Mouse (Mus musculus) olfactory bulb, adult 2 months (tissue): ENCODE measurements at regions not wholly inside any gene's neighbourhood (a gene's known extent, or its start where the extent isn't known, plus 50 kb on each side); places are given as distances from the start of the nearest gene placed in this dataset.

Experiments used
- H3K27ac ChIP-seq: fragments of 200-500 bp; 2 replicates; pipeline ENCODE4 v1.5.1; 2012; ENCODE audit warnings: low read depth, low read length; ENCODE audit not compliant: insufficient read depth
- H3K4me1 ChIP-seq: fragments of 200-500 bp; 2 replicates; pipeline ENCODE4 v1.6.1; 2012; ENCODE audit warnings: low read length; ENCODE audit not compliant: control insufficient read depth, insufficient read depth
- H3K4me3 ChIP-seq: fragments of 200-500 bp; 2 replicates; pipeline ENCODE4 v1.5.1; 2012; ENCODE audit warnings: mild to moderate bottlenecking, low read depth, low read length, moderate library complexity; ENCODE audit not compliant: insufficient read depth
- CTCF ChIP-seq: fragments of 200-500 bp; IDR thresholded peaks from 2 replicates; pipeline ENCODE4 v1.5.1; 2012; ENCODE audit warnings: low read depth, mild to moderate bottlenecking, low read length, moderate library complexity; ENCODE audit not compliant: insufficient read depth
- POLR2A ChIP-seq: fragments of 200-500 bp; IDR thresholded peaks from 2 replicates; pipeline ENCODE4 v1.6.1; 2012; ENCODE audit warnings: mild to moderate bottlenecking, low read depth, low read length, moderate library complexity; ENCODE audit not compliant: insufficient read depth
- WGBS: fragments of 180-500 bp; shearing (Covaris S2); methylation state at CpG from one replicate; pipeline ENCODE4 v1.1.7; 2018; 5-methylcytosine and 5-hydroxymethylcytosine counted together

- Histone ChIP-seq H3K4me3 (no peak overlapping the region), H3K27ac (no peak overlapping the region), H3K4me1 (peaks cover 6% of the 10 kb centered on the region; the same call in 1 of the 2 replicates)
- no peak for TF ChIP-seq POLR2A
- TF ChIP-seq CTCF = no peak
- 88% methylated on average over 5 of the region's 5 CpGs for WGBS
Observed at GRCm38 (mm10) chr13:44409720-44410047, 319.6 kb upstream of the Jarid2 start.

GRCm38 (mm10) chr13:44411781-44412496 lies 317.3 kb upstream of the Jarid2 start:
- peaks cover 6% of the 10 kb centered on the region; the same call in 1 of the 2 replicates for H3K4me1 ChIP-seq
- no peak for TF ChIP-seq CTCF
- H3K27ac ChIP-seq = no peak overlapping the region
- 100% methylated on average over 2 of the region's 2 CpGs for WGBS
- H3K4me3 ChIP-seq = no peak overlapping the region

- Histone ChIP-seq H3K4me3 (no peak overlapping the region), H3K27ac (no peak overlapping the region), H3K4me1 (peaks cover 11% of the 10 kb centered on the region; the same call in 1 of the 2 replicates)
- WGBS = 88% methylated on average over 9 of the region's 9 CpGs
- TF ChIP-seq CTCF = no peak
Observed at GRCm38 (mm10) chr13:44413305-44413704, 316.0 kb upstream of the Jarid2 start.

- no peak overlapping the region for H3K27ac ChIP-seq
- peaks cover 15% of the 10 kb centered on the region for H3K4me1 ChIP-seq
- H3K4me3 ChIP-seq = no peak overlapping the region
- 91% methylated on average over 7 of the region's 7 CpGs for WGBS
- TF ChIP-seq POLR2A (no peak), CTCF (no peak)
Observed at GRCm38 (mm10) chr13:44415971-44416370, 313.3 kb upstream of the Jarid2 start.

- WGBS = 29% methylated on average over 8 of the region's 8 CpGs
- no peak for TF ChIP-seq CTCF
- no peak for TF ChIP-seq POLR2A
- H3K4me3 ChIP-seq = no peak overlapping the region
- peaks cover 17% of the 10 kb centered on the region for H3K4me1 ChIP-seq
- no peak overlapping the region for H3K27ac ChIP-seq
Observed at GRCm38 (mm10) chr13:44416986-44417385, 312.3 kb upstream of the Jarid2 start.

GRCm38 (mm10) chr13:44419056-44419455 lies 310.2 kb upstream of the Jarid2 start:
- Histone ChIP-seq H3K4me1 (peaks cover 18% of the 10 kb centered on the region), H3K4me3 (no peak overlapping the region), H3K27ac (no peak overlapping the region)
- 76% methylated on average over 8 of the region's 8 CpGs for WGBS
- TF ChIP-seq POLR2A (no peak), CTCF (no peak)

- Histone ChIP-seq H3K4me3 (no peak overlapping the region), H3K27ac (no peak overlapping the region), H3K4me1 (peaks cover 18% of the 10 kb centered on the region)
- TF ChIP-seq POLR2A = no peak
- TF ChIP-seq CTCF = no peak
- 52% methylated on average over 13 of the region's 15 CpGs for WGBS
Observed at GRCm38 (mm10) chr13:44419472-44420226, 309.6 kb upstream of the Jarid2 start.

GRCm38 (mm10) chr13:44420227-44420592 lies 309.1 kb upstream of the Jarid2 start:
- no peak overlapping the region for H3K27ac ChIP-seq
- H3K4me3 ChIP-seq = no peak overlapping the region
- no peak for TF ChIP-seq POLR2A
- no peak for TF ChIP-seq CTCF
- peaks cover 18% of the 10 kb centered on the region for H3K4me1 ChIP-seq
- WGBS = 52% methylated on average over 6 of the region's 6 CpGs

GRCm38 (mm10) chr13:44420941-44421340 lies 308.3 kb upstream of the Jarid2 start:
- no peak for TF ChIP-seq CTCF
- TF ChIP-seq POLR2A = no peak
- 89% methylated on average over 8 of the region's 8 CpGs for WGBS
- H3K4me1 ChIP-seq = peaks cover 18% of the 10 kb centered on the region
- H3K4me3 ChIP-seq = no peak overlapping the region
- H3K27ac ChIP-seq = no peak overlapping the region
